ENCODE assay signal across 27 mouse cellular contexts in the genomic region with DNA sequence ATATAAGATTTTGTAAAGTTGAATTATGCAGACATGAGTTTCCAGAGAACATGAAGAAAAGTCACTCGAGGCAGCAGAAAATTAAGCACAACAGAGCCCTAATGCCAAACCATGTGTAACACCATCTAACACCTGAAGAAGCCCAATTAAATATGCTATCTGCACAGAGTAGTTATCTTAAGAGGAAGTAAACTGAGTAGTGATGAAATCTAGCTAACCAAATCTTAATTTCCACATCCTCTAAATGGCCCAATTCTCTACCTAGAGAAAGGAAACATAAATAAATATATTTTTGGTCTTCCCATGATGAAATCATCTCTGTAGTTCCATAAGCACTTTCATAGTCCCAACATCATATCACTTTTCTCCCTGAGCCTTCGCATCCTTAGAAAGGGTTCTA.
"Had no signal": no experiment of that assay in that cellular context is flagged by ENCODE, and none has a peak within 500 bp of the region (broad histone marks: within the 10 kb centered on the region; RNA-seq: fewer than 3 reads in every experiment).

No protein-coding gene starts in this region.

- H3K4me3 ChIP-seq: gastrocnemius, adult 2 months; heart, adult 2 months; heart, embryonic 13.5 days; heart, embryonic 15.5 days; hindbrain, embryonic 12.5 days; intestine, embryonic 15.5 days; layer of hippocampus, adult 2 months; left cerebral cortex, adult 2 months; limb, embryonic 10.5 days; limb, embryonic 12.5 days had no signal

- H3K9ac ChIP-seq: heart, embryonic 13.5 days; heart, embryonic 15.5 days; hindbrain, embryonic 12.5 days; hindbrain, embryonic 14.5 days; intestine, embryonic 15.5 days; limb, embryonic 12.5 days had no signal

- H3K4me1 ChIP-seq: heart, embryonic 15.5 days; hindbrain, embryonic 12.5 days; intestine, embryonic 15.5 days; limb, embryonic 10.5 days; limb, embryonic 12.5 days had no signal

- H3K27me3 ChIP-seq: heart, embryonic 13.5 days; heart, embryonic 15.5 days; hindbrain, embryonic 12.5 days; intestine, embryonic 15.5 days; limb, embryonic 12.5 days had no signal

- H3K4me2 ChIP-seq: heart, embryonic 11.5 days; heart, embryonic 13.5 days; heart, embryonic 15.5 days; hindbrain, embryonic 12.5 days; hindbrain, embryonic 14.5 days; intestine, embryonic 15.5 days; limb, embryonic 12.5 days; liver, embryonic 11.5 days had no signal

- DNase-seq: gastrocnemius, adult 2 months; gastrocnemius, postnatal 10 days; gastrocnemius, postnatal 25 days; heart, adult 11 months; heart, adult 2 months; heart, postnatal 14 days; heart, postnatal 36 days; kidney, adult 18-20 months; kidney, adult 8-10 months; kidney, postnatal 10 days; kidney, postnatal 25 days; kidney, postnatal 4 days; liver had no signal

- H3K27ac ChIP-seq: gastrocnemius, adult 2 months; heart, adult 2 months; heart, embryonic 13.5 days; heart, embryonic 15.5 days; hindbrain, embryonic 12.5 days; hindbrain, embryonic 14.5 days; intestine, embryonic 15.5 days; layer of hippocampus, adult 2 months; left cerebral cortex, adult 2 months; limb, embryonic 10.5 days; limb, embryonic 12.5 days had no signal

- H3K9me3 ChIP-seq: heart, embryonic 13.5 days; heart, embryonic 15.5 days; hindbrain, embryonic 12.5 days; intestine, embryonic 15.5 days; limb, embryonic 10.5 days; limb, embryonic 12.5 days had no signal

- H3K36me3 ChIP-seq: heart, embryonic 15.5 days; hindbrain, embryonic 12.5 days; intestine, embryonic 15.5 days; limb, embryonic 10.5 days had no signal

- ATAC-seq: hindbrain, embryonic 16.5 days; inflammation-experienced regulatory T-cells, adult 6 months; intestine, embryonic 15.5 days; intestine, postnatal 0 days had no signal
